Mouse (Mus musculus): ENCODE results near the gene Dscaml1. TPM values are rescaled to one million over a fixed set of nuclear protein-coding genes. Genes with fewer than 3 reads are reported as not detected.

Dscaml1 gene
- 0.02 TPM in 1 of 2 replicates, not detected in the other for polyA plus RNA-seq (2012; rRNA removed)
- polyA plus RNA-seq (2014; fragmentation: Nextera tagmentation; extraction: Ambion mirVana): not detected in 2 replicates

- no peak for ATAC-seq (ENCODE audit: insufficient read depth)
Observed at GRCm38 (mm10) chr9:45426456-45426855, at the start of gene Dscaml1. Gene Dscaml1 (plus strand): TSS chr9:45426628.

GRCm38 (mm10) chr9:45376883-45377282 is 49.5 kb upstream of the Dscaml1 start:
- Histone ChIP-seq H3K36me3 (replicated peaks; ENCODE audit: control insufficient read depth, insufficient read depth, low read depth) (no peaks in the 10 kb centered on the region), H3K4me1 (replicated peaks; ENCODE audit: control insufficient read depth in 2 of 2, insufficient read depth in 2 of 2, low read length in 1 of 2) (no peaks in the 10 kb centered on the region), H3K4me3 (ENCODE audit: insufficient read depth in 1 of 2, low read depth in 2 of 2, low read length in 2 of 2) (no peak overlapping the region), H3K27ac (no peak overlapping the region), H3K27me3 (ENCODE audit: control insufficient read depth, insufficient read depth, low read length) (no peaks in the 10 kb centered on the region), H3K4me2 (ENCODE audit: low read depth) (no peak overlapping the region), H3K9me3 (ENCODE audit: control insufficient read depth, low read length) (no peaks in the 10 kb centered on the region), H3K9ac (replicated peaks) (no peak overlapping the region)
- DNase-seq (ENCODE audit: low read depth in 3 of 3, low spot score in 3 of 3): no peak
- TF ChIP-seq CTCF (IDR thresholded peaks at IDR 0.05; ENCODE audit: low read depth) (no peak), EP300 (IDR thresholded peaks at IDR 0.05; ENCODE audit: low read depth) (no peak)
- 55% methylated on average over 2 of the region's 2 CpGs for WGBS (ENCODE audit: insufficient replicate concordance)
- ATAC-seq (ENCODE audit: insufficient read depth): no peak

More at GRCm38 (mm10) chr9:45426456-45426855, at the start of gene Dscaml1:
- no peak within 1 kb of the TSS for H3K4me3 ChIP-seq (ENCODE audit: insufficient read depth in 1 of 2, low read depth in 2 of 2, low read length in 2 of 2)
- no peak within 1 kb of the TSS for H3K9ac ChIP-seq (replicated peaks)
- H3K36me3 ChIP-seq (replicated peaks; ENCODE audit: control insufficient read depth, insufficient read depth, low read depth): no peaks in the 10 kb centered on the region
- no peak within 1 kb of the TSS for H3K27ac ChIP-seq
- no peaks in the 10 kb centered on the region for H3K9me3 ChIP-seq (ENCODE audit: control insufficient read depth, low read length)
- no peak for DNase-seq (ENCODE audit: low read depth in 3 of 3, low spot score in 3 of 3)
- TF ChIP-seq CTCF (IDR thresholded peaks at IDR 0.05; ENCODE audit: low read depth) (no peak), EP300 (IDR thresholded peaks at IDR 0.05; ENCODE audit: low read depth) (no peak)
- WGBS (ENCODE audit: insufficient replicate concordance): 60% methylated on average over 4 of the region's 4 CpGs
- no peak within 1 kb of the TSS for H3K4me2 ChIP-seq (ENCODE audit: low read depth)
- peaks cover 23% of the 10 kb centered on the region for H3K27me3 ChIP-seq (ENCODE audit: control insufficient read depth, insufficient read depth, low read length)
- no peaks in the 10 kb centered on the region for H3K4me1 ChIP-seq (replicated peaks; ENCODE audit: control insufficient read depth in 2 of 2, insufficient read depth in 2 of 2, low read length in 1 of 2)

GRCm38 (mm10) chr9:45380411-45381251 is 45.8 kb upstream of the Dscaml1 start:
- WGBS (ENCODE audit: insufficient replicate concordance): 40% methylated on average over 10 of the region's 10 CpGs
- H3K27me3 ChIP-seq (ENCODE audit: control insufficient read depth, insufficient read depth, low read length): no peaks in the 10 kb centered on the region
- H3K27ac ChIP-seq: no peak overlapping the region
- DNase-seq (ENCODE audit: low read depth in 3 of 3, low spot score in 3 of 3): no peak
- H3K4me1 ChIP-seq (replicated peaks; ENCODE audit: control insufficient read depth in 2 of 2, insufficient read depth in 2 of 2, low read length in 1 of 2): no peaks in the 10 kb centered on the region
- H3K36me3 ChIP-seq (replicated peaks; ENCODE audit: control insufficient read depth, insufficient read depth, low read depth): no peaks in the 10 kb centered on the region
- ATAC-seq (ENCODE audit: insufficient read depth): no peak
- TF ChIP-seq EP300 (IDR thresholded peaks at IDR 0.05; ENCODE audit: low read depth) (no peak), CTCF (IDR thresholded peaks at IDR 0.05; ENCODE audit: low read depth) (no peak)
- H3K9me3 ChIP-seq (ENCODE audit: control insufficient read depth, low read length): no peaks in the 10 kb centered on the region
- H3K4me3 ChIP-seq (ENCODE audit: insufficient read depth in 1 of 2, low read depth in 2 of 2, low read length in 2 of 2): no peak overlapping the region
- H3K9ac ChIP-seq (replicated peaks): no peak overlapping the region
- H3K4me2 ChIP-seq (ENCODE audit: low read depth): no peak overlapping the region

- no peak for ATAC-seq (ENCODE audit: insufficient read depth)
- DNase-seq (ENCODE audit: low read depth in 3 of 3, low spot score in 3 of 3): no peak
- H3K27me3 ChIP-seq (ENCODE audit: control insufficient read depth, insufficient read depth, low read length): no peaks in the 10 kb centered on the region
- TF ChIP-seq CTCF (IDR thresholded peaks at IDR 0.05; ENCODE audit: low read depth) (no peak), EP300 (IDR thresholded peaks at IDR 0.05; ENCODE audit: low read depth) (no peak)
- no peaks in the 10 kb centered on the region for H3K9me3 ChIP-seq (ENCODE audit: control insufficient read depth, low read length)
- H3K9ac ChIP-seq (replicated peaks): no peak overlapping the region
- H3K4me1 ChIP-seq (replicated peaks; ENCODE audit: control insufficient read depth in 2 of 2, insufficient read depth in 2 of 2, low read length in 1 of 2): no peaks in the 10 kb centered on the region
- H3K4me2 ChIP-seq (ENCODE audit: low read depth): no peak overlapping the region
- WGBS (ENCODE audit: insufficient replicate concordance): 63% methylated on average over 5 of the region's 5 CpGs
- H3K36me3 ChIP-seq (replicated peaks; ENCODE audit: control insufficient read depth, insufficient read depth, low read depth): no peaks in the 10 kb centered on the region
- H3K27ac ChIP-seq: no peak overlapping the region
- no peak overlapping the region for H3K4me3 ChIP-seq (ENCODE audit: insufficient read depth in 1 of 2, low read depth in 2 of 2, low read length in 2 of 2)
Observed at GRCm38 (mm10) chr9:45382336-45382735, 44.1 kb upstream of the Dscaml1 start.

GRCm38 (mm10) chr9:45382834-45383233 is 43.6 kb upstream of the Dscaml1 start:
- no peak for DNase-seq (ENCODE audit: low read depth in 3 of 3, low spot score in 3 of 3)
- H3K36me3 ChIP-seq (replicated peaks; ENCODE audit: control insufficient read depth, insufficient read depth, low read depth): no peaks in the 10 kb centered on the region
- no peak overlapping the region for H3K4me2 ChIP-seq (ENCODE audit: low read depth)
- H3K27me3 ChIP-seq (ENCODE audit: control insufficient read depth, insufficient read depth, low read length): no peaks in the 10 kb centered on the region
- no peak overlapping the region for H3K27ac ChIP-seq
- TF ChIP-seq EP300 (IDR thresholded peaks at IDR 0.05; ENCODE audit: low read depth) (no peak), CTCF (IDR thresholded peaks at IDR 0.05; ENCODE audit: low read depth) (no peak)
- H3K4me1 ChIP-seq (replicated peaks; ENCODE audit: control insufficient read depth in 2 of 2, insufficient read depth in 2 of 2, low read length in 1 of 2): no peaks in the 10 kb centered on the region
- no peak for ATAC-seq (ENCODE audit: insufficient read depth)
- H3K4me3 ChIP-seq (ENCODE audit: insufficient read depth in 1 of 2, low read depth in 2 of 2, low read length in 2 of 2): no peak overlapping the region
- H3K9ac ChIP-seq (replicated peaks): no peak overlapping the region
- no peaks in the 10 kb centered on the region for H3K9me3 ChIP-seq (ENCODE audit: control insufficient read depth, low read length)
- 67% methylated on average over 5 of the region's 5 CpGs for WGBS (ENCODE audit: insufficient replicate concordance)
